Mouse (Mus musculus) embryo, embryonic 10 days (tissue): ENCODE results near the gene Cops4.

Experiments
- DNase-seq: peaks from one replicate; pipeline ENCODE4 v3.0.0-alpha.2; 2015; ENCODE audit warnings: low spot score

The Cops4 gene

GRCm38 (mm10) chr5:100518049-100519026 lies at the start of gene Cops4:
Cops4 (plus strand) TSS chr5:100518309.
- peak; percentile 99 for DNase-seq

- DNase-seq: no peak
Measured at GRCm38 (mm10) chr5:100476328-100476727, 41.8 kb upstream of the Cops4 start.

- DNase-seq: no peak
Measured at GRCm38 (mm10) chr5:100477604-100478003, 40.5 kb upstream of the Cops4 start.

- no peak for DNase-seq
Measured at GRCm38 (mm10) chr5:100483569-100483968, 34.5 kb upstream of the Cops4 start.

GRCm38 (mm10) chr5:100487120-100487519 lies 31.0 kb upstream of the Cops4 start:
- DNase-seq: no peak

GRCm38 (mm10) chr5:100488231-100488630 lies 29.9 kb upstream of the Cops4 start:
- DNase-seq: no peak

- DNase-seq: no peak
Measured at GRCm38 (mm10) chr5:100489340-100489739, 28.8 kb upstream of the Cops4 start.

- DNase-seq: no peak
Measured at GRCm38 (mm10) chr5:100491704-100492103, 26.4 kb upstream of the Cops4 start.

- peak; percentile 83 for DNase-seq
Measured at GRCm38 (mm10) chr5:100498436-100499180, 19.5 kb upstream of the Cops4 start.

GRCm38 (mm10) chr5:100499243-100499642 lies 18.9 kb upstream of the Cops4 start:
- no peak for DNase-seq

- DNase-seq: peak; percentile 62
Measured at GRCm38 (mm10) chr5:100499831-100500304, 18.2 kb upstream of the Cops4 start.

GRCm38 (mm10) chr5:100500458-100500961 lies 17.6 kb upstream of the Cops4 start, which contains the start of gene Lin54:
Lin54 (minus strand) TSS chr5:100500639.
- DNase-seq: peak; percentile 96

GRCm38 (mm10) chr5:100501267-100501666 lies 16.8 kb upstream of the Cops4 start:
- DNase-seq: no peak

GRCm38 (mm10) chr5:100509247-100509646 lies 8.9 kb upstream of the Cops4 start:
- no peak for DNase-seq

- DNase-seq: no peak
Measured at GRCm38 (mm10) chr5:100512576-100512975, 5.5 kb upstream of the Cops4 start.

- peak; percentile 14 for DNase-seq
Measured at GRCm38 (mm10) chr5:100519027-100519411, 910 bp downstream of the Cops4 start.

GRCm38 (mm10) chr5:100520223-100520622 lies 2.1 kb downstream of the Cops4 start:
- DNase-seq: no peak

GRCm38 (mm10) chr5:100523331-100523730 lies 5.2 kb downstream of the Cops4 start:
- DNase-seq: no peak

GRCm38 (mm10) chr5:100524921-100525320 lies 6.8 kb downstream of the Cops4 start:
- no peak for DNase-seq

- no peak for DNase-seq
Measured at GRCm38 (mm10) chr5:100525620-100526019, 7.5 kb downstream of the Cops4 start.

GRCm38 (mm10) chr5:100526164-100526563 lies 8.1 kb downstream of the Cops4 start:
- no peak for DNase-seq

- DNase-seq: no peak
Measured at GRCm38 (mm10) chr5:100535826-100536225, 17.7 kb downstream of the Cops4 start.
